Mouse (Mus musculus) heart, embryonic 10.5 days (tissue): ENCODE measurements around the gene Parp16. TPM values are rescaled to one million over a fixed set of nuclear protein-coding genes. Genes with fewer than 3 reads are reported as not detected.
A peak's percentile ranks its signal among the peaks of the same experiment; 100 is the strongest.

ENCODE experiments used
- DNase-seq: peaks from one replicate; pipeline ENCODE4 v3.0.0-alpha.2; 2017; ENCODE audit warnings: low spot score
- H3K27ac ChIP-seq: fragments of 300-500 bp; sonication (generic); 2 replicates; pipeline ENCODE4 v1.5.1; 2016; ENCODE audit warnings: mild to moderate bottlenecking
- H3K27me3 ChIP-seq: fragments of 300-500 bp; sonication (generic); 2 replicates; pipeline ENCODE4 v1.6.1; 2016; ENCODE audit warnings: mild to moderate bottlenecking; ENCODE audit not compliant: poor library complexity, insufficient read depth, severe bottlenecking
- H3K36me3 ChIP-seq: fragments of 300-500 bp; sonication (generic); 2 replicates; pipeline ENCODE4 v1.6.1; 2016; ENCODE audit warnings: mild to moderate bottlenecking, moderate library complexity
- H3K4me1 ChIP-seq: fragments of 300-500 bp; sonication (generic); 2 replicates; pipeline ENCODE4 v1.6.1; 2016; ENCODE audit warnings: mild to moderate bottlenecking
- H3K4me3 ChIP-seq: fragments of 300-500 bp; sonication (generic); 2 replicates; pipeline ENCODE4 v1.5.1; 2016; ENCODE audit warnings: mild to moderate bottlenecking, moderate library complexity
- H3K9me3 ChIP-seq: fragments of 300-500 bp; sonication (generic); 2 replicates; pipeline ENCODE4 v1.6.1; 2016; ENCODE audit warnings: mild to moderate bottlenecking, moderate library complexity
- WGBS: fragments of 180-500 bp; shearing (Covaris S2); methylation state at CpG from one replicate; pipeline ENCODE4 v1.1.7; 2016; 5-methylcytosine and 5-hydroxymethylcytosine counted together
- polyA plus RNA-seq: library from polyadenylated mRNA; unstranded; fragments of >200 nt; fragmentation: Nextera tagmentation; extraction: Ambion mirVana; gene quantifications from 2 replicates; pipeline ENCODE4 v1.2.1, GENCODE M21; 2016

Parp16 gene
- polyA plus RNA-seq, 1 experiment from 2014 or later, result 5.8 TPM

- H3K9me3 ChIP-seq, result no peaks in the 10 kb centered on the region
- no peaks in the 10 kb centered on the region for H3K27me3 ChIP-seq
- WGBS, result 77% methylated on average over 7 of the region's 7 CpGs
- H3K4me1 ChIP-seq, result peaks cover 30% of the 10 kb centered on the region
- no peak overlapping the region for H3K4me3 ChIP-seq
- no peak for DNase-seq
- H3K27ac ChIP-seq, result no peak overlapping the region
- H3K36me3 ChIP-seq, result peaks cover under 1% of the 10 kb centered on the region; the same call in 1 of the 2 replicates
Observed at GRCm38 (mm10) chr9:65190306-65190705, 4.8 kb upstream of the Parp16 start.

- DNase-seq, result no peak
- Histone ChIP-seq H3K9me3 (no peaks in the 10 kb centered on the region), H3K27ac (peak overlapping the region; percentile 69; the same call in 1 of the 2 replicates), H3K36me3 (no peaks in the 10 kb centered on the region), H3K4me1 (peaks cover 37% of the 10 kb centered on the region), H3K4me3 (no peak overlapping the region), H3K27me3 (no peaks in the 10 kb centered on the region)
- WGBS, result 49% methylated on average over 2 of the region's 2 CpGs
Observed at GRCm38 (mm10) chr9:65191389-65191754, 3.8 kb upstream of the Parp16 start.

- Histone ChIP-seq H3K27ac (peak overlapping the region; percentile 69; the same call in 1 of the 2 replicates), H3K4me3 (no peak overlapping the region), H3K27me3 (no peaks in the 10 kb centered on the region), H3K4me1 (peaks cover 37% of the 10 kb centered on the region), H3K9me3 (no peaks in the 10 kb centered on the region), H3K36me3 (no peaks in the 10 kb centered on the region)
- no peak for DNase-seq
- WGBS, result 52% methylated on average over 8 of the region's 8 CpGs
Observed at GRCm38 (mm10) chr9:65191755-65192469, 3.2 kb upstream of the Parp16 start.

DNA sequence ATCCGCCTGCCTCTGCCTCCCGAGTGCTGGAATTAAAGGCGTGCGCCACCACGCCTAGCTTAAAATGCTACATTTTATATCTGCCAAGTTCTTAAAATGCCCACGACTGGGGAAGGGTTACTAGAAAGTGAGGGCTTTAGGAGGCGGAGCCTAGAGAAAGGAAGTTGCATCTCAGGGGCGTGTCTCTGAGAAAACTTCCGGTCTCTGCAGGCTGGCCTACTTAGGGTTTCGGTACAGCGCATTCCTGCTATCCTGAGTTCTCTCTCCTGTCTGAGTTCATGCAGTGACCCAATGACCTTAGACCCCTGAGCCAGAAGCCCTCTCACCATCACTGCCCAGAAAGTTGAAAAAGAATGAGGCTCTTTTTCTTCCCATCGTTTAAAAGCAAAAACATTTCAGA, 1.9 kb upstream of the Parp16 start:
- 65% methylated on average over 12 of the region's 12 CpGs for WGBS
- no peak for DNase-seq
- Histone ChIP-seq H3K9me3 (no peaks in the 10 kb centered on the region), H3K4me3 (no peak overlapping the region), H3K27me3 (no peaks in the 10 kb centered on the region), H3K4me1 (peaks cover 40% of the 10 kb centered on the region), H3K36me3 (no peaks in the 10 kb centered on the region), H3K27ac (no peak overlapping the region)

DNA sequence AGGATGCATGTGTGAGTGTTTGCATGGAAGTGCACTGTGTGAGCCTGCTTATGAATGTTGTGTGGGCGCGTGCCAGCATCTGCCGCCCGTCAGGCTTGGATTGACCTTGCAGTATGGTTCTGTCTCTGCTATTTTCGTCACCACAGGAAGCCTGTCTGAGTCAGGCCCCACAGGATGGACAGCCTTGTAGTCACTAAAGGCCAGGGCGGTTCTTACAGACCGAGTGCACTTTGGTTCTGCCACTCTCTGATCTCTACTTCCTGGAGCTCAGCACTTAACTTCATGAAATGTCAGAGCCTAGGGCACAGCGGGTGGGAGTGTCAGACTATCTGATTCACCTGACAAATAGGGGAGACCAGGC, 448 bp downstream of the Parp16 start:
- WGBS, result 27% methylated on average over 8 of the region's 8 CpGs

GRCm38 (mm10) chr9:65195982-65196737, 1.0 kb downstream of the Parp16 start:
- H3K9me3 ChIP-seq, result no peaks in the 10 kb centered on the region
- 5% methylated on average over 9 of the region's 9 CpGs for WGBS
- peak overlapping the region; percentile 27; the same call in 1 of the 2 replicates for H3K4me3 ChIP-seq
- H3K4me1 ChIP-seq, result peaks cover 39% of the 10 kb centered on the region
- DNase-seq, result peak; percentile 89
- H3K36me3 ChIP-seq, result no peaks in the 10 kb centered on the region
- no peaks in the 10 kb centered on the region for H3K27me3 ChIP-seq
- peak overlapping the region; percentile 92 for H3K27ac ChIP-seq

More for the DNA sequence above, 448 bp downstream of the Parp16 start:
- H3K36me3 ChIP-seq, result no peaks in the 10 kb centered on the region
- peaks cover 40% of the 10 kb centered on the region for H3K4me1 ChIP-seq
- H3K27me3 ChIP-seq, result no peaks in the 10 kb centered on the region
- H3K4me3 ChIP-seq, result 0 out of 2 replicates have a peak overlapping the region, but pooled peaks have one; percentile 27
- H3K27ac ChIP-seq, result peak overlapping the region; percentile 92; the same call in 1 of the 2 replicates
- no peak for DNase-seq
- H3K9me3 ChIP-seq, result no peaks in the 10 kb centered on the region

DNA sequence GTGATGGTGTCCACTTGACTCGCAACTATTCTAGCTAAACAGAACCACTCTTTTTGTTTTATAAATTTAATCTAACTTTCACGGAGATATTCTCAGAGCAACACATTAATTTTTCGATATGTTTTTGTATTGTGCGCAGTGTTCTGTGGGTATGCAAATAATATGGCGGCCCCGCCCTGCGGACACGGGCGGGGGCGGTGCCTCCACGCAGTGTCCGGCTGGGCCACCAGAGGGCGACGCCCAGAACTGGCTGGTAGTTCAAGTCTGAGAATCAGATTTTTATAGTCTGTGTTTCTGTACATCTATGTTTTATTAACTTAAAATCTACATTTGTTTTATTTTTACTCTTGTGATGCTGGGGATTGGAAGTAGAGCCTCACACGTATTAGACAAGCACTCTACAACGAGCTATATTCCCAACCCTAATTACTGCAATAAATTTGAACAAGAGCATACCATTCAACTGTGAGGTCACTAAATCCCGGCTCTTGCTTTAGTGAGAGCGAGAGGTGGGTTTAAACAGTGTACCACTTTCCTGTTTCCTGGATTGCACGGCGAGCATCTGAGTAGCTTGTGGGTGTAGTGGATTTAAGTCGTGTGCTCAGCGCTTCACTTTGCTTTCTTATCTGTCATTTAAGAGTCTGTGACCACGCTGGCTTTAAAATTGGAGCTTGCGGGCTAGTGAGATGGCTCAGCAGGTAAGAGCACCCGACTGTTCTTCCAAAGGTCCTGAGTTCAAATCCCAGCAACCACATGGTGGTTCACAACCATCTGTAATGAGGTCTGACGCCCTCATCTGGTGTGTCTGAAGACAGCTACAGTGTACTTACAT, 1.8 kb downstream of the Parp16 start:
- Histone ChIP-seq H3K4me3 (peak overlapping the region; percentile 19; the same call in 1 of the 2 replicates), H3K4me1 (peaks cover 31% of the 10 kb centered on the region)

DNA sequence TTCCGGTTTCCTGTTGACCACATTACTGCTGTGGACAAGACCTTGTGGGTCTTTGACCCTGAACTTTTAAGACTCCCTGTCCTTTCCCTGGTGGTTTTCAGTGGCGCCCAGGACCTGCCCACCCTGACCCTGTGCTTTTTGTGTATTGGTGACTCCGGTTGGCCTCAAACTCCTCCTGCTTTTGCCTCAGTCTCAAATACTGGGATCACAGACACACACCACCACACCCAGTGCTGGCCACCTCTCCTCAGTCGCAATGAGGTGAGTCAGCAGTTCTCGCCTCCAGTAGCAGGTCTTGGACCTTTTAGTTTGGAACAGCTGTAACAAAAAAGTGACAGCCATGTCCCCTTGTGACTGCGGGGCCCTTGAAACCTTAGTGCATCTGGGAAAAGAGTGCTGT, 2.7 kb downstream of the Parp16 start:
- WGBS, result 77% methylated on average over 6 of the region's 6 CpGs
- no peak for DNase-seq
- H3K4me3 ChIP-seq, result no peak overlapping the region
- no peaks in the 10 kb centered on the region for H3K27me3 ChIP-seq
- no peaks in the 10 kb centered on the region for H3K9me3 ChIP-seq
- peaks cover 25% of the 10 kb centered on the region for H3K4me1 ChIP-seq
- H3K36me3 ChIP-seq, result no peaks in the 10 kb centered on the region
- H3K27ac ChIP-seq, result 0 out of 2 replicates have a peak overlapping the region, but pooled peaks have one; percentile 3

More for the DNA sequence above, 1.8 kb downstream of the Parp16 start:
- peak; percentile 93 for DNase-seq
- Histone ChIP-seq H3K27ac (peak overlapping the region; percentile 92), H3K27me3 (no peaks in the 10 kb centered on the region), H3K36me3 (no peaks in the 10 kb centered on the region), H3K9me3 (no peaks in the 10 kb centered on the region)
- 18% methylated on average over 26 of the region's 26 CpGs for WGBS

GRCm38 (mm10) chr9:65199723-65200122, 4.6 kb downstream of the Parp16 start:
- no peaks in the 10 kb centered on the region for H3K36me3 ChIP-seq
- DNase-seq, result no peak
- peaks cover 16% of the 10 kb centered on the region for H3K4me1 ChIP-seq
- no peak overlapping the region for H3K27ac ChIP-seq
- no peaks in the 10 kb centered on the region for H3K9me3 ChIP-seq
- no peak overlapping the region for H3K4me3 ChIP-seq
- H3K27me3 ChIP-seq, result no peaks in the 10 kb centered on the region
- 65% methylated on average over 7 of the region's 7 CpGs for WGBS

GRCm38 (mm10) chr9:65200606-65201005, 5.5 kb downstream of the Parp16 start:
- Histone ChIP-seq H3K27ac (no peak overlapping the region), H3K36me3 (no peaks in the 10 kb centered on the region), H3K4me3 (no peak overlapping the region), H3K4me1 (peaks cover 12% of the 10 kb centered on the region), H3K9me3 (no peaks in the 10 kb centered on the region), H3K27me3 (no peaks in the 10 kb centered on the region)
- no peak for DNase-seq
- WGBS, result 91% methylated on average over 1 of the region's 1 CpGs

DNA sequence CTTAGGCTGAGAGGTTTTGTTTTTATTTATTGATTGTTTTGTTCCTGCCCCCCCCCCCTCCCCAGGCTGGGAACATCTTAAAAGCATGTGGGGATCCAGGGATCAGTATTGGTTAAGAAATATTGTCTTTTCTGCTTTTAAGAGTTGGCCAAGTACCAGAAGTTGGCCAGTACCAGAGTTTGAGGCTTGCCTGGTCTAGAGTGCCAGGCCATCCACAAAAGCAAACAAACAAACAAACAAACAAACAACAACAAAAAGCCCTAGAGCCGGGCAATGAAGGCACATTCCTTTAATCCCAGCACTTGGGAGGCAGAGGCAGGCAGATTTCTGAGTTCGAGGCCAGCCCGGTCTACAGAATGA, 5.8 kb downstream of the Parp16 start:
- Histone ChIP-seq H3K27me3 (no peaks in the 10 kb centered on the region), H3K36me3 (no peaks in the 10 kb centered on the region), H3K4me3 (no peak overlapping the region), H3K9me3 (no peaks in the 10 kb centered on the region), H3K27ac (no peak overlapping the region), H3K4me1 (peaks cover 8% of the 10 kb centered on the region)
- no peak for DNase-seq
- WGBS, result 31% methylated on average over 3 of the region's 3 CpGs

- 1% methylated on average over 18 of the region's 18 CpGs for WGBS
- DNase-seq, result peak; percentile 91
- peak overlapping the region; percentile 55 for H3K4me3 ChIP-seq
Observed at GRCm38 (mm10) chr9:65201381-65202164, 6.4 kb downstream of the Parp16 start.

More at GRCm38 (mm10) chr9:65201381-65202164, 6.4 kb downstream of the Parp16 start:
- Histone ChIP-seq H3K9me3 (no peaks in the 10 kb centered on the region), H3K4me1 (0 out of 2 replicates have a peak, but pooled peaks cover 7% of the 10 kb centered on the region), H3K27me3 (no peaks in the 10 kb centered on the region), H3K27ac (peak overlapping the region; percentile 88), H3K36me3 (no peaks in the 10 kb centered on the region)
